Mouse (Mus musculus) heart, postnatal 25 days (tissue): ENCODE measurements around the gene Pcnx. TPM values are rescaled to one million over a fixed set of nuclear protein-coding genes. Genes with fewer than 3 reads are reported as not detected.
"Not testable (repeated sequence)": the region's sequence is repeated elsewhere in the genome, so short reads cannot be mapped to it uniquely, and the experiment has no call there.

ENCODE experiments used
- DNase-seq: peaks from one replicate; pipeline ENCODE4 v3.0.0; 2022; ENCODE audit warnings: low spot score
- intact Hi-C: fragments of 180-260 bp; cut with DNase I; formaldehyde crosslinking; loops from one replicate; pipeline ENCODE4 v1.15.1; 2025
- total RNA-seq, 2 experiments: library from RNA; stranded (reverse); gene quantifications; 2 replicates each; pipeline ENCODE4 v1.2.3; 2021

Gene Pcnx
- total RNA-seq, 2 experiments from 2014 or later: 50.6 to 57.9 TPM

DNA sequence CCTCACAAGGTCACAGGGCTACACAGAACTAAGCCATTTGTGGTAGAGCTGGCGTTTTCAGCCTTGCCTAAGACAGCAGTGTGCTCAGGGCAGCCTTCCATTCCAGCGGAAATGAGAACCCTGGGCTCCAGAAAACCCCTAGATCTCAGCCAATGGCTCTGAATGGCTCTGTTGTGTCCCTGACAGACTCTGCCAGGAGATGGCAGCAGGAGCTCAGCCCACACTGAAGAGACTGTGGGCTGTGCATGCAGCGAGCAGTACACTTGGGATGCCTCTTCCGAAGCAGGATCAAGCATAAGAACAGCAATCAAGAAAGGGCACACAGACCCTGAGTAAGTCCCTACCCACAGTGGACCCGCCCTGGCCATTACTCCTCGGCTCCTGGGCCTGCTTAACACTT lies 173.7 kb downstream of the Pcnx start:
- intact Hi-C loops, DNase-seq: not testable (repeated sequence)

DNA sequence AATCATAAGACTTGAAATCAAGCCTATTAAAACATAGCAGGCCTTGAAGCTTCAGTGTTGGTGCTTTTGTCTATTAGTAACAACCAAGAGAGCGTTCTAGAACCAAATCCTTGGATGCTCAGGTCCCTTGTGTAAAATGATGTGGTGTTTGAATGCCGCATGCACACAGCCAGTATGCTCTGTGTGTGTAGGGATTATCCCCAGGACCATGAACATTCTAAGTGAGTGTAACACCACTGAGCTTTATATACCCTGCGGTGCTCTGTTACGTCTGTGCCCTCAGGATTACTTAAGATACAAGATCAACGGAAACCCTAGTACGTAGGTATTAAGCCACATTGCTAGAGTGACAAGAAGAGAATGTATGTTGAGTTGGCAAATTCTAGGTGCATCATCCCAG lies 174.2 kb downstream of the Pcnx start:
- DNase-seq, intact Hi-C loops: not testable (repeated sequence)

DNA sequence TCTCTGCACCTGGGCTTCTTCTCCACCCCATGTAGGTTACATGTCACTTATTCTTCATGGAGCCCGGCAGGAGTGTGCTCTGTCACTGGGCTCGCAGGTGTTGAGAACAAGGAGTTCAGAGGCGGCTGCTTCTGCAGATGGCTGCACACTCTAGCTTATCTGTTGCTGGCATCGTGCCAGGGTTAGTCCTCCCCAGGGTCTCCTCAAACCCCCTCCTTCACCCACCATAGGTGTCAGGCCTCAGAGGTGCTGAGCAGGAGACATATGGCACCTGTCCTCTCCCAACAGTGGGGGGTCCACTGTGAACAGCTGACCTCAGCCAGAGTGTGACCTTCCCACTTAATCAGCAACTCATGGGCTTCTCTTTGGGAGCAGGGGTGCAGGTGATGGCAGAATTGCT lies 184.3 kb downstream of the Pcnx start:
- DNase-seq, intact Hi-C loops: not testable (repeated sequence)

Other genes starting within 250 kb of the Pcnx start
- 1 to 10 TPM; 3.1 to 3.4 TPM for gene Ttc9, start 228.8 kb upstream of the Pcnx start, total RNA-seq
- gene Map3k9, start 78.8 kb upstream of the Pcnx start, total RNA-seq: under 1 TPM; 0.25 to 0.29 TPM